In genomic region chr8:88451658-88452500, GRCm38 (mm10) we compare ENCODE assay signal across 9 mouse cellular contexts.
A peak's percentile ranks its signal among the peaks of the same experiment; 100 is the strongest.
DNase-seq lines count a peak whose midpoint lies in the region; ATAC-seq and TF ChIP-seq lines count a peak whose summit lies in the region.
"Had no signal": no experiment of that assay in that cellular context is flagged by ENCODE, and none has a peak within 500 bp of the region (broad histone marks: within the 10 kb centered on the region; RNA-seq: fewer than 3 reads in every experiment).

No protein-coding gene starts in this region.

- TF ChIP-seq CTCF in kidney, adult 2 months (conservative IDR thresholded peaks at IDR 0.05; ENCODE audit: insufficient read depth, insufficient read length, low read depth, low read length) = no peak

- H3K36me3 ChIP-seq in kidney, adult 2 months (ENCODE audit: control insufficient read depth, insufficient read depth, low read length) = no peaks in the 10 kb centered on the region
- no peaks in the 10 kb centered on the region for H3K36me3 ChIP-seq in forebrain, embryonic 12.5 days (replicated peaks)
- H3K36me3 ChIP-seq in limb, embryonic 14.5 days (ENCODE audit: control insufficient read depth, insufficient read depth, low read length) = no peaks in the 10 kb centered on the region
- H3K36me3 ChIP-seq in neural tube, embryonic 11.5 days (ENCODE audit: control insufficient read depth, insufficient read depth, low read length) = no peaks in the 10 kb centered on the region

- no peaks in the 10 kb centered on the region for H3K4me1 ChIP-seq in kidney, adult 2 months (ENCODE audit: control insufficient read depth, insufficient read depth, low read length)
- H3K4me1 ChIP-seq in forebrain, embryonic 12.5 days = peaks cover 68% of the 10 kb centered on the region
- peaks cover 20% of the 10 kb centered on the region for H3K4me1 ChIP-seq in limb, embryonic 14.5 days (ENCODE audit: control insufficient read depth, insufficient read depth, low read length)
- H3K4me1 ChIP-seq in neural tube, embryonic 11.5 days (ENCODE audit: control insufficient read depth, insufficient read depth, low read length) = peaks cover 30% of the 10 kb centered on the region

- DNase-seq in kidney, adult 2 months = peak; percentile 23
- DNase-seq in kidney, adult 11 months = no peak
- DNase-seq in limb, embryonic 14.5 days (ENCODE audit: low spot score) = no peak
- DNase-seq in neural tube, embryonic 11.5 days (ENCODE audit: low spot score) = peak; percentile 61
- DNase-seq in layer of hippocampus, adult 8-10 months (ENCODE audit: low spot score in 2 of 2) = no peak
- no peak for DNase-seq in thymus, postnatal 14 days
- no peak for DNase-seq in urinary bladder, adult 18-20 months (ENCODE audit: low spot score in 2 of 2)

- no peak overlapping the region for H3K27ac ChIP-seq in kidney, adult 2 months (ENCODE audit: insufficient read depth, low read depth, low read length)
- H3K27ac ChIP-seq in forebrain, embryonic 12.5 days = 0 out of 2 replicates have a peak overlapping the region, but pooled peaks have one; percentile 53
- no peak overlapping the region for H3K27ac ChIP-seq in limb, embryonic 14.5 days (replicated peaks; ENCODE audit: low read depth, low read length)
- H3K27ac ChIP-seq in neural tube, embryonic 11.5 days (ENCODE audit: low read depth, low read length) = no peak overlapping the region

- WGBS in kidney, adult 2 months = 35% methylated on average over 17 of the region's 17 CpGs
- 16% methylated on average over 17 of the region's 17 CpGs for WGBS in forebrain, embryonic 12.5 days
- WGBS in limb, embryonic 14.5 days = 31% methylated on average over 17 of the region's 17 CpGs
- WGBS in neural tube, embryonic 11.5 days = 26% methylated on average over 17 of the region's 17 CpGs

- peaks cover 3% of the 10 kb centered on the region for H3K9me3 ChIP-seq in forebrain, embryonic 12.5 days
- H3K9me3 ChIP-seq in limb, embryonic 14.5 days (ENCODE audit: control insufficient read depth, low read length) = peaks cover 7% of the 10 kb centered on the region; the same call in 1 of the 2 replicates
- no peaks in the 10 kb centered on the region for H3K9me3 ChIP-seq in neural tube, embryonic 11.5 days (ENCODE audit: control insufficient read depth, low read length)

- ATAC-seq in forebrain, embryonic 12.5 days (ENCODE audit: low FRiP score) = no peak
- no peak for ATAC-seq in limb, embryonic 14.5 days (ENCODE audit: low FRiP score, low read depth)
- ATAC-seq in neural tube, embryonic 11.5 days (ENCODE audit: insufficient read depth, low FRiP score, low TSS enrichment) = no peak
- ATAC-seq: Patski had no signal

- no peak overlapping the region; the same call in 1 of the 2 replicates for H3K9ac ChIP-seq in forebrain, embryonic 12.5 days
- no peak overlapping the region for H3K9ac ChIP-seq in limb, embryonic 14.5 days (ENCODE audit: low read depth, low read length, severe bottlenecking)
- H3K9ac ChIP-seq in neural tube, embryonic 11.5 days (ENCODE audit: low read length) = peak overlapping the region; percentile 1

- TF ChIP-seq POLR2A in kidney, adult 2 months (IDR thresholded peaks at IDR 0.05; ENCODE audit: low read depth, low read length) = no peak
- TF ChIP-seq POLR2A in limb, embryonic 14.5 days (IDR thresholded peaks at IDR 0.05; ENCODE audit: borderline replicate concordance, extremely low read depth, insufficient read depth, insufficient read length) = no peak

- H3K4me2 ChIP-seq in forebrain, embryonic 12.5 days = peak overlapping the region; percentile 39
- H3K4me2 ChIP-seq in limb, embryonic 14.5 days (replicated peaks; ENCODE audit: low read depth, low read length, severe bottlenecking) = peak overlapping the region; percentile 27
- H3K4me2 ChIP-seq in neural tube, embryonic 11.5 days (ENCODE audit: low read depth) = peak overlapping the region; percentile 33

- peaks cover 4% of the 10 kb centered on the region; the same call in 1 of the 2 replicates for H3K27me3 ChIP-seq in kidney, adult 2 months (replicated peaks; ENCODE audit: control insufficient read depth, insufficient read depth, low read length)
- H3K27me3 ChIP-seq in forebrain, embryonic 12.5 days = peaks cover 79% of the 10 kb centered on the region
- peaks cover 37% of the 10 kb centered on the region for H3K27me3 ChIP-seq in limb, embryonic 14.5 days (ENCODE audit: control insufficient read depth, insufficient read depth, low read length)
- peaks cover 8% of the 10 kb centered on the region for H3K27me3 ChIP-seq in neural tube, embryonic 11.5 days (ENCODE audit: control insufficient read depth, insufficient read depth, low read length)

- H3K4me3 ChIP-seq in kidney, adult 2 months (ENCODE audit: insufficient read depth, low read depth, low read length) = no peak overlapping the region
- peak overlapping the region; percentile 10; the same call in 1 of the 2 replicates for H3K4me3 ChIP-seq in forebrain, embryonic 12.5 days (replicated peaks)
- H3K4me3 ChIP-seq in limb, embryonic 14.5 days (replicated peaks; ENCODE audit: low read length) = no peak overlapping the region
- no peak overlapping the region for H3K4me3 ChIP-seq in neural tube, embryonic 11.5 days (ENCODE audit: low read depth, low read length)

Comparison
In these comparisons a context has a peak if more than half of its experiments do, and no peak if none do; other contexts are left out.
1. DNase-seq: peak in kidney, adult 2 months (single experiment) and neural tube, embryonic 11.5 days (single experiment); none in kidney, adult 11 months (single experiment), limb, embryonic 14.5 days (single experiment), layer of hippocampus, adult 8-10 months (0 of 2), thymus, postnatal 14 days (single experiment) and urinary bladder, adult 18-20 months (0 of 2).
2. Peak in every context shown above with its lines, with median percentiles within 50 percentile points of each other: H3K4me2 ChIP-seq.